Mouse (Mus musculus) midbrain, postnatal 0 days (tissue): ENCODE data around the gene Dok1. TPM values are rescaled to one million over a fixed set of nuclear protein-coding genes. Genes with fewer than 3 reads are reported as not detected.
A peak's percentile ranks its signal among the peaks of the same experiment; 100 is the strongest.

ENCODE experiments used
- ATAC-seq: fragments of 200-750 bp; cut with Nextera tagmentation; 2 replicates; pipeline ENCODE4 v1.8.0; 2017; ENCODE audit warnings: moderate number of reproducible peaks, mild to moderate bottlenecking, moderate TSS enrichment, moderate library complexity; ENCODE audit not compliant: low FRiP score
- DNase-seq: peaks from one replicate; pipeline ENCODE4 v3.0.0-alpha.2; 2015; ENCODE audit warnings: low spot score
- H3K27ac ChIP-seq: fragments of 300-500 bp; sonication (generic); 2 replicates; pipeline ENCODE4 v1.5.1; 2014; ENCODE audit warnings: low read depth, mild to moderate bottlenecking, low read length, mixed read lengths
- H3K27me3 ChIP-seq: fragments of 300-500 bp; sonication (generic); 2 replicates; pipeline ENCODE4 v1.6.1; 2014; ENCODE audit warnings: low read length, control low read depth, mixed read lengths; ENCODE audit not compliant: insufficient read depth
- H3K36me3 ChIP-seq: fragments of 300-500 bp; sonication (generic); 2 replicates; pipeline ENCODE4 v1.6.1; 2014; ENCODE audit warnings: low read length, control low read depth, mixed read lengths; ENCODE audit not compliant: insufficient read depth
- H3K4me1 ChIP-seq: fragments of 300-500 bp; sonication (generic); 2 replicates; pipeline ENCODE4 v1.6.1; 2014; ENCODE audit warnings: mild to moderate bottlenecking, control low read depth, antibody characterized with exemption, low read length, mixed read lengths; ENCODE audit not compliant: insufficient read depth
- H3K4me2 ChIP-seq: fragments of 300-500 bp; sonication (generic); 2 replicates; pipeline ENCODE4 v1.6.1; 2014; ENCODE audit warnings: low read depth, mild to moderate bottlenecking, low read length, mixed read lengths; ENCODE audit not compliant: poor library complexity, severe bottlenecking
- H3K4me3 ChIP-seq: fragments of 300-500 bp; sonication (generic); 2 replicates; pipeline ENCODE4 v1.5.1; 2014; ENCODE audit warnings: low read depth, mild to moderate bottlenecking, low read length, moderate library complexity
- H3K9ac ChIP-seq: fragments of 300-500 bp; sonication (generic); replicated peaks from 2 replicates; pipeline ENCODE4 v1.6.1; 2014; ENCODE audit warnings: mild to moderate bottlenecking, low read length, moderate library complexity, mixed read lengths; ENCODE audit not compliant: poor library complexity, severe bottlenecking
- H3K9me3 ChIP-seq: fragments of 300-500 bp; sonication (generic); 2 replicates; pipeline ENCODE4 v1.6.1; 2016; ENCODE audit warnings: low read length, control low read depth
- CTCF ChIP-seq: IDR thresholded peaks from 2 replicates; pipeline ENCODE4 v1.5.1; 2016; ENCODE audit warnings: antibody characterized with exemption, mild to moderate bottlenecking
- WGBS: fragments of 180-500 bp; shearing (Covaris S2); extraction: QIAGEN DNeasy Blood & Tissue Kit; methylation state at CpG from one replicate; pipeline ENCODE4 v1.1.7; 2014; 5-methylcytosine and 5-hydroxymethylcytosine counted together
- polyA plus RNA-seq: library from polyadenylated mRNA; unstranded; fragments of >200 nt; fragmentation: Nextera tagmentation; extraction: Ambion mirVana; gene quantifications from 2 replicates; pipeline ENCODE4 v1.2.1, GENCODE M21; 2015
- total RNA-seq: library from RNA; depleted of rRNA; stranded (reverse); fragments of >200 nt; gene quantifications from 2 replicates; pipeline ENCODE4 v1.2.3, GENCODE M21; 2014

Dok1 gene
- total and polyA plus RNA-seq, 2 experiments from 2014 or later = 1.1 to 3.9 TPM

DNA sequence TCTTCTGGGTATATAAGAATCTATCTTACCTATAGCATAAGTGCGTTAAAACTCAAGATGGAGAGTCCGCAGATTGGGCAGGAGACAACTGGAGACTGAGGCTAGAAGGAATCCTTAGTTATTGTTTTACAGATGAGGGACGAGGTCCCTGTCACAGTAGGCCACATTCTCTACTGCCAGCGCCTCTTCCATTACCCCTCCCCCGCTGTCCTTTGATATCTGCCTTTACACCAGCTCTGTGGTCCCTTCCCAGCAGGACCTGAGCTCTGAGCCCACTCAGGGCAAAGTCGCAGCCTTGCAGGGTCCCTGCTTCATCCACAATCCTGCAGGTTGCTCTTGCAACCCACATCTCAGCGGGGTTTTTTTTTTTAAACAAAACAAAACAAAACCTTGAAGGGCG, 35.0 kb upstream of the Dok1 start:
- 5% methylated on average over 8 of the region's 8 CpGs for WGBS
- DNase-seq (no peak), ATAC-seq (no peak)
- H3K4me1 ChIP-seq = peaks cover 3% of the 10 kb centered on the region; the same call in 1 of the 2 replicates
- no peak overlapping the region for H3K4me2 ChIP-seq
- TF ChIP-seq CTCF = no peak
- H3K9ac ChIP-seq = no peak overlapping the region
- no peak overlapping the region for H3K27ac ChIP-seq
- H3K9me3 ChIP-seq = no peaks in the 10 kb centered on the region
- H3K36me3 ChIP-seq = no peaks in the 10 kb centered on the region
- no peak overlapping the region; the same call in 1 of the 2 replicates for H3K4me3 ChIP-seq
- H3K27me3 ChIP-seq = peaks cover 86% of the 10 kb centered on the region

DNA sequence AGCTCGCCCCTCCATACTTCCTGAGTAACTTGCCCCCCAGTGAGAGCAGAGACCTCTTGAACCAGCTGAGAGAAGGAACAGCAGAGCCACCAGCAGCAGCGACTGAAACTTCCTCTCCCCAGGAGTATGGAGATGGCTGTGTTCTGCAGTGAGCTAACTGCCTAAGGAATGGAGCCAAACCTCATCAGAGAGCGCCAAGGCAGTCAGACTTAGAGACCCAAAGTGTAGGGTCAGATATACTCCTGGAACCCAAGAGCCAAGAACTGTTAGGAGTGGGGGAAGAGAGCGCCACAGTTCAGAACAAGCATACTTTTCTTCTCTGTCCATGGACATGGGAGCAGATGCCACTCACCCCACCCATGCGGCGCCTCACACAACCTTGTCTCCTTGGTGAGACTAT, 33.2 kb upstream of the Dok1 start:
- WGBS = 22% methylated on average over 6 of the region's 6 CpGs
- TF ChIP-seq CTCF = no peak
- H3K9ac ChIP-seq = no peak overlapping the region

DNA sequence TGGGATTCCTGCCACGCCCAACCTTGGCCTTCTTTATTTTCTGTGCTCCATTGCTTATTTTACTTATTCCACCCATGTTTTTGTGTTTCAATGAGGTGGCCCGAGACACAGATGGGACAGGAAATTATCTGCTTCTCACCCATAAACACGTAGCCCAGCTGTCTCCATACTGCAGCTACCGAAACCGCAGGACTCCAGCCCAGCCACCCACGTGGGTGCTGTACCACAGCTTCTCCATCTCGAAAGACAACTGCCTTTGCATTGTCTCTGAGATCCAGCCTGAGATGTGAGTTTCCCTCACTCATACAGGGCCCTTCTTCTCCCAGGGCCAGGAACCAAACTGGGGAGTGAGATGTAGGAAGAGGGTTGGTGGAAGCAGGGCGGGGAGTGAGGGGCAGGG, 32.7 kb upstream of the Dok1 start:
- WGBS = 43% methylated on average over 8 of the region's 8 CpGs
- no peak overlapping the region for H3K4me2 ChIP-seq
- peaks cover 3% of the 10 kb centered on the region; the same call in 1 of the 2 replicates for H3K4me1 ChIP-seq
- DNase-seq (no peak), ATAC-seq (no peak)
- no peak overlapping the region for H3K27ac ChIP-seq
- TF ChIP-seq CTCF = no peak
- H3K27me3 ChIP-seq = peaks cover 78% of the 10 kb centered on the region
- H3K4me3 ChIP-seq = no peak overlapping the region
- H3K9ac ChIP-seq = no peak overlapping the region
- no peaks in the 10 kb centered on the region for H3K9me3 ChIP-seq
- no peaks in the 10 kb centered on the region for H3K36me3 ChIP-seq

More for the DNA sequence above, 33.2 kb upstream of the Dok1 start:
- peaks cover 78% of the 10 kb centered on the region for H3K27me3 ChIP-seq
- no peaks in the 10 kb centered on the region for H3K36me3 ChIP-seq
- H3K4me2 ChIP-seq = no peak overlapping the region
- H3K9me3 ChIP-seq = no peaks in the 10 kb centered on the region
- no peak overlapping the region for H3K4me3 ChIP-seq
- no peak for DNase-seq
- no peak for ATAC-seq
- peaks cover 3% of the 10 kb centered on the region; the same call in 1 of the 2 replicates for H3K4me1 ChIP-seq
- no peak overlapping the region for H3K27ac ChIP-seq

DNA sequence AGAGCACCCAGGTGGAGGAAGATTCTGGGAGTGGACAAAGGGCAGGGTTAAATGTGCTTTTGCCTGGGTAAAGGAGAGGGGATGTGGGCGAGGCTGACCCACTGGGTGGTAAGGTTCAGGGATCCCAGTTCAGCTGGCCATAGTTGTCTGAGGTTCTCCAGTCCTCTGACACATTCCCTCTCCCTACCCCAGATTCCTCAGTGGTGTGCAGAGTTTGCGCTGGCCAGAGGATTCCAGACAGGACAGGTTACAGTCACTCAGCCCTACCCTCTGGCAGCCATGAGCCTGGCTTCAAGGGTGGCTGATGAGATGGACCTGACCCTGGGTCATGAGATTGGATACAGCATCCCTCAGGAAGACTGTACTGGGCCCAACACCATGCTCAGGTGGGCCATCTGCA, 25.5 kb upstream of the Dok1 start:
- peaks cover 8% of the 10 kb centered on the region for H3K36me3 ChIP-seq
- TF ChIP-seq CTCF = no peak
- no peak overlapping the region for H3K27ac ChIP-seq
- H3K9me3 ChIP-seq = no peaks in the 10 kb centered on the region
- ATAC-seq = no peak
- peaks cover 10% of the 10 kb centered on the region for H3K4me1 ChIP-seq
- H3K4me2 ChIP-seq = no peak overlapping the region
- no peak for DNase-seq
- H3K9ac ChIP-seq = no peak overlapping the region
- 70% methylated on average over 2 of the region's 2 CpGs for WGBS
- peaks cover 18% of the 10 kb centered on the region for H3K27me3 ChIP-seq
- no peak overlapping the region for H3K4me3 ChIP-seq

DNA sequence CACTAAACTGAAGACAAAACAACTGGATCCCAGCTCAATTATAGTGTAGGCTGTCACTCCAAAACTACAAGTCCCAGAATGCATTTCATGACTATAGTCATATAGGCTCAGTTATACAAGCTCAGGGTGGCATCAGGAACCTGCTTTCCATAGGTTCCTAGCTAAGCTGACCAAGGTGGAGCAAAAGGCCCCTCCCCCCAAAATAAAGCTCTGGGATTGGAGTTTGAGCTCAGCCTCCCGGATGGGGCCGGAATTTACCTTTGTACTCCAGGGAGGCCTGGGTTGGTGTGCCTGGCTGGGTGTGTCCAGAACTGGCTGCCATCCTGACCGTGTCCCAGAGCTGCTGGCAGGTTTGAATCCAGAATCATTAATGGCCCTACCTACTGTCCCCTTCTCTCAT, 24.5 kb upstream of the Dok1 start, which contains the start of gene Dqx1:
TSS of gene Dqx1 (plus strand) at position 55 of the 400 bp plus-strand sequence.
- TF ChIP-seq CTCF = no peak
- Histone ChIP-seq H3K27ac (no peak within 1 kb of the TSS), H3K4me1 (peaks cover 10% of the 10 kb centered on the region), H3K4me3 (no peak within 1 kb of the TSS), H3K4me2 (no peak within 1 kb of the TSS), H3K36me3 (peaks cover 8% of the 10 kb centered on the region), H3K27me3 (peaks cover 9% of the 10 kb centered on the region; the same call in 1 of the 2 replicates), H3K9me3 (no peaks in the 10 kb centered on the region), H3K9ac (no peak within 1 kb of the TSS)
- ATAC-seq (no peak), DNase-seq (peak; percentile 51)
- WGBS = 56% methylated on average over 3 of the region's 3 CpGs

DNA sequence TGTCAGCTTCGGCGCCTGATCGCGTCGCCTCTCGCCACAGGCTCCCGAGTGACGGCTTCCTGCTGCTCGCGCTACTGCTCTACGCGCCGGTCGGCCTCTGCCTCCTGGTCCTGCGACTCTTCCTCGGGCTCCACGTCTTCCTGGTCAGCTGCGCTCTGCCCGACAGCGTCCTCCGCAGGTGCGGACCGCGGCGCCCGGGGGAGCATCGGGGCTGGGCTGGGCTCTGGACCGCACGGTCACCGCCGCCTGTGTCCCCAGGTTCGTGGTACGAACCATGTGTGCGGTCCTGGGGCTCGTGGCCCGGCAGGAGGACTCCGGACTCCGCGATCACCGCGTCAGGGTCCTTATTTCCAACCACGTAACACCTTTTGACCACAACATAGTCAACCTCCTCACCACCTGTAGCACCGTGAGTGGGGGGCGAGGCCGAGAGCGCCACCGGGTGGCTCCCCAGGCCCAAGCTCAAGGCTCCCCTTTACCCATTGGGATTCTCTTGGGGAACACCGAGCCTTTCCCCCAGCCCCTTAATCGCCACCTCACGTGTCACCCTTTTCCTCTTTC, 21.7 kb upstream of the Dok1 start, which contains the start of gene Htra2:
TSS of gene Htra2 (minus strand) at position 403 of the 561 bp plus-strand sequence.
- under 1% methylated on average over 50 of the region's 50 CpGs for WGBS
- peak; percentile 30 for DNase-seq
- peak; percentile 38 for ATAC-seq

More for the DNA sequence above, 21.7 kb upstream of the Dok1 start, which contains the start of gene Htra2:
- Histone ChIP-seq H3K4me3 (peak within 1 kb of the TSS; percentile 84), H3K4me1 (peaks cover 10% of the 10 kb centered on the region), H3K27me3 (no peaks in the 10 kb centered on the region), H3K36me3 (peaks cover 13% of the 10 kb centered on the region), H3K9me3 (no peaks in the 10 kb centered on the region), H3K27ac (peak within 1 kb of the TSS; percentile 89), H3K9ac (peak within 1 kb of the TSS; percentile 79), H3K4me2 (peak within 1 kb of the TSS; percentile 90)
- TF ChIP-seq CTCF = peak; percentile 57
